Mouse (Mus musculus): ENCODE measurements around the gene Mkrn1. TPM values are rescaled to one million over a fixed set of nuclear protein-coding genes. Genes with fewer than 3 reads are reported as not detected.
"Not testable (repeated sequence)": the region's sequence is repeated elsewhere in the genome, so short reads cannot be mapped to it uniquely, and the experiment has no call there.

The Mkrn1 gene
- polyA plus RNA-seq, 2 experiments: 31.2 to 66.6 TPM

GRCm38 (mm10) chr6:39373301-39373955, 46.8 kb downstream of the Mkrn1 start:
- Histone ChIP-seq H3K4me2 (replicated peaks; ENCODE audit: low read depth, low read length, severe bottlenecking) (no peak overlapping the region), H3K36me3 (ENCODE audit: control insufficient read depth, insufficient read depth, low read length) (peaks cover 13% of the 10 kb centered on the region), H3K27ac (replicated peaks; ENCODE audit: low read depth, low read length) (no peak overlapping the region), H3K4me3 (replicated peaks; ENCODE audit: low read length) (no peak overlapping the region), H3K4me1 (ENCODE audit: control insufficient read depth, insufficient read depth, low read length) (peaks cover 13% of the 10 kb centered on the region; the same call in 1 of the 2 replicates), H3K27me3 (ENCODE audit: control insufficient read depth, insufficient read depth, low read length) (no peaks in the 10 kb centered on the region), H3K9ac (ENCODE audit: low read depth, low read length, severe bottlenecking) (no peak overlapping the region), H3K9me3 (ENCODE audit: control insufficient read depth, low read length) (no peaks in the 10 kb centered on the region)
- no peak for ATAC-seq (ENCODE audit: low FRiP score, low read depth)
- no peak for DNase-seq (ENCODE audit: low spot score)
- no peak for TF ChIP-seq POLR2A (IDR thresholded peaks at IDR 0.05; ENCODE audit: borderline replicate concordance, extremely low read depth, insufficient read depth, insufficient read length)
- 49% methylated on average over 4 of the region's 4 CpGs for WGBS

- no peak for DNase-seq (ENCODE audit: low spot score)
- H3K27me3 ChIP-seq (ENCODE audit: control insufficient read depth, insufficient read depth, low read length): no peaks in the 10 kb centered on the region
- H3K9ac ChIP-seq (ENCODE audit: low read depth, low read length, severe bottlenecking): no peak overlapping the region
- H3K4me3 ChIP-seq (replicated peaks; ENCODE audit: low read length): no peak overlapping the region
- no peak for TF ChIP-seq POLR2A (IDR thresholded peaks at IDR 0.05; ENCODE audit: borderline replicate concordance, extremely low read depth, insufficient read depth, insufficient read length)
- H3K4me1 ChIP-seq (ENCODE audit: control insufficient read depth, insufficient read depth, low read length): peaks cover 12% of the 10 kb centered on the region; the same call in 1 of the 2 replicates
- no peak overlapping the region for H3K27ac ChIP-seq (replicated peaks; ENCODE audit: low read depth, low read length)
- WGBS: 50% methylated on average over 7 of the region's 7 CpGs
- no peak for ATAC-seq (ENCODE audit: low FRiP score, low read depth)
- no peaks in the 10 kb centered on the region for H3K9me3 ChIP-seq (ENCODE audit: control insufficient read depth, low read length)
- H3K4me2 ChIP-seq (replicated peaks; ENCODE audit: low read depth, low read length, severe bottlenecking): no peak overlapping the region
- peaks cover 13% of the 10 kb centered on the region for H3K36me3 ChIP-seq (ENCODE audit: control insufficient read depth, insufficient read depth, low read length)
Observed at GRCm38 (mm10) chr6:39372727-39373126, 47.5 kb downstream of the Mkrn1 start.

- DNase-seq (ENCODE audit: low spot score) (no peak), ATAC-seq (ENCODE audit: low FRiP score, low read depth) (no peak)
- no peak overlapping the region for H3K4me2 ChIP-seq (replicated peaks; ENCODE audit: low read depth, low read length, severe bottlenecking)
- no peak overlapping the region for H3K9ac ChIP-seq (ENCODE audit: low read depth, low read length, severe bottlenecking)
- H3K9me3 ChIP-seq (ENCODE audit: control insufficient read depth, low read length): no peaks in the 10 kb centered on the region
- no peaks in the 10 kb centered on the region for H3K27me3 ChIP-seq (ENCODE audit: control insufficient read depth, insufficient read depth, low read length)
- no peak for TF ChIP-seq POLR2A (IDR thresholded peaks at IDR 0.05; ENCODE audit: borderline replicate concordance, extremely low read depth, insufficient read depth, insufficient read length)
- H3K36me3 ChIP-seq (ENCODE audit: control insufficient read depth, insufficient read depth, low read length): peaks cover 13% of the 10 kb centered on the region
- peaks cover 11% of the 10 kb centered on the region; the same call in 1 of the 2 replicates for H3K4me1 ChIP-seq (ENCODE audit: control insufficient read depth, insufficient read depth, low read length)
- no peak overlapping the region for H3K4me3 ChIP-seq (replicated peaks; ENCODE audit: low read length)
- H3K27ac ChIP-seq (replicated peaks; ENCODE audit: low read depth, low read length): no peak overlapping the region
Observed at GRCm38 (mm10) chr6:39372042-39372441, 48.2 kb downstream of the Mkrn1 start.

- Histone ChIP-seq H3K4me2 (replicated peaks; ENCODE audit: low read depth, low read length, severe bottlenecking) (no peak overlapping the region), H3K4me1 (ENCODE audit: control insufficient read depth, insufficient read depth, low read length) (no peaks in the 10 kb centered on the region), H3K36me3 (ENCODE audit: control insufficient read depth, insufficient read depth, low read length) (peaks cover 29% of the 10 kb centered on the region), H3K27ac (replicated peaks; ENCODE audit: low read depth, low read length) (no peak overlapping the region), H3K4me3 (replicated peaks; ENCODE audit: low read length) (no peak overlapping the region), H3K27me3 (ENCODE audit: control insufficient read depth, insufficient read depth, low read length) (no peaks in the 10 kb centered on the region), H3K9ac (ENCODE audit: low read depth, low read length, severe bottlenecking) (no peak overlapping the region), H3K9me3 (ENCODE audit: control insufficient read depth, low read length) (no peaks in the 10 kb centered on the region)
- ATAC-seq (ENCODE audit: low FRiP score, low read depth) (no peak), DNase-seq (ENCODE audit: low spot score) (no peak)
- WGBS: 45% methylated on average over 3 of the region's 3 CpGs
- no peak for TF ChIP-seq POLR2A (IDR thresholded peaks at IDR 0.05; ENCODE audit: borderline replicate concordance, extremely low read depth, insufficient read depth, insufficient read length)
Observed at GRCm38 (mm10) chr6:39369631-39370030, 50.6 kb downstream of the Mkrn1 start.

GRCm38 (mm10) chr6:39362684-39363083, 57.6 kb downstream of the Mkrn1 start:
- Histone ChIP-seq H3K4me2 (replicated peaks; ENCODE audit: low read depth, low read length, severe bottlenecking) (no peak overlapping the region), H3K27ac (replicated peaks; ENCODE audit: low read depth, low read length) (no peak overlapping the region), H3K27me3 (ENCODE audit: control insufficient read depth, insufficient read depth, low read length) (no peaks in the 10 kb centered on the region), H3K9ac (ENCODE audit: low read depth, low read length, severe bottlenecking) (no peak overlapping the region), H3K4me3 (replicated peaks; ENCODE audit: low read length) (no peak overlapping the region), H3K36me3 (ENCODE audit: control insufficient read depth, insufficient read depth, low read length) (peaks cover 42% of the 10 kb centered on the region), H3K9me3 (ENCODE audit: control insufficient read depth, low read length) (no peaks in the 10 kb centered on the region), H3K4me1 (ENCODE audit: control insufficient read depth, insufficient read depth, low read length) (no peaks in the 10 kb centered on the region)
- DNase-seq (ENCODE audit: low spot score) (no peak), ATAC-seq (ENCODE audit: low FRiP score, low read depth) (no peak)
- WGBS: 60% methylated on average over 2 of the region's 2 CpGs
- TF ChIP-seq POLR2A (IDR thresholded peaks at IDR 0.05; ENCODE audit: borderline replicate concordance, extremely low read depth, insufficient read depth, insufficient read length): no peak

- H3K9ac ChIP-seq (ENCODE audit: low read depth, low read length, severe bottlenecking); H3K4me1 ChIP-seq (ENCODE audit: control insufficient read depth, insufficient read depth, low read length); ATAC-seq (ENCODE audit: low FRiP score, low read depth); H3K9me3 ChIP-seq (ENCODE audit: control insufficient read depth, low read length); DNase-seq (ENCODE audit: low spot score); H3K4me2 ChIP-seq (replicated peaks; ENCODE audit: low read depth, low read length, severe bottlenecking); H3K27ac ChIP-seq (replicated peaks; ENCODE audit: low read depth, low read length); H3K27me3 ChIP-seq (ENCODE audit: control insufficient read depth, insufficient read depth, low read length); H3K4me3 ChIP-seq (replicated peaks; ENCODE audit: low read length): not testable (repeated sequence)
- WGBS: 95% methylated on average over 9 of the region's 9 CpGs
- H3K36me3 ChIP-seq (ENCODE audit: control insufficient read depth, insufficient read depth, low read length): peaks cover 52% of the 10 kb centered on the region
Observed at GRCm38 (mm10) chr6:39359207-39359606, 61.1 kb downstream of the Mkrn1 start.

Data from limb, embryonic 14.5 days (tissue).